Mouse (Mus musculus): Measurements from ENCODE around the gene Crocc.
A peak's percentile ranks its signal among the peaks of the same experiment; 100 is the strongest.

Gene Crocc

DNA sequence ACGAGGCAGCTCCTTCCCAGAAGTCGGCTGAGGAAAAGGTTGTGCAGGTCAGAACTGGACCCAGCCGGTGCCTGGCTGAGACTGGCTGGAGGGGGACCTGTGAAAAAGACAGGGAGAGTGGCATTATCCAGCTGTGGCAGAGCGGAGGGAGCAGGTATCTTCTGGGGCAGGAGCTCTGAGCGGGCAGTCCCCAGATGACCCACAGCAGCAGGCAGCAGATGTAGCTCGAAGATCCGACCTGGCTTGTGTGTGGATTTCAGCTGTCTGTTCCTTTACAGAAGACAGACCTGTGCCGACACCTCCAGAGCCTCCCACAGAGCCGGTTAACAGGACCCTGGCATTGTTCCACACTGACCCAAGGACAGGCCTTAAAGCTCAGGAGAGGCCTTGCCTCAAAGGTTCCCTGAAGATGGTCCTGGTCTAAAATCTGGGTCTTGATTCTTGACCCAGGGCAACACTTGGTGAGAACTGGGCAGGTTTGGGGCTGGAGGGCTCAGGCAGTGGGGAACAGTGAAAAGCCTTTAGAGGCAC lies 7.2 kb upstream of the Crocc start:
- no peak for DNase-seq (ENCODE audit: extremely low spot score, low spot score)

DNA sequence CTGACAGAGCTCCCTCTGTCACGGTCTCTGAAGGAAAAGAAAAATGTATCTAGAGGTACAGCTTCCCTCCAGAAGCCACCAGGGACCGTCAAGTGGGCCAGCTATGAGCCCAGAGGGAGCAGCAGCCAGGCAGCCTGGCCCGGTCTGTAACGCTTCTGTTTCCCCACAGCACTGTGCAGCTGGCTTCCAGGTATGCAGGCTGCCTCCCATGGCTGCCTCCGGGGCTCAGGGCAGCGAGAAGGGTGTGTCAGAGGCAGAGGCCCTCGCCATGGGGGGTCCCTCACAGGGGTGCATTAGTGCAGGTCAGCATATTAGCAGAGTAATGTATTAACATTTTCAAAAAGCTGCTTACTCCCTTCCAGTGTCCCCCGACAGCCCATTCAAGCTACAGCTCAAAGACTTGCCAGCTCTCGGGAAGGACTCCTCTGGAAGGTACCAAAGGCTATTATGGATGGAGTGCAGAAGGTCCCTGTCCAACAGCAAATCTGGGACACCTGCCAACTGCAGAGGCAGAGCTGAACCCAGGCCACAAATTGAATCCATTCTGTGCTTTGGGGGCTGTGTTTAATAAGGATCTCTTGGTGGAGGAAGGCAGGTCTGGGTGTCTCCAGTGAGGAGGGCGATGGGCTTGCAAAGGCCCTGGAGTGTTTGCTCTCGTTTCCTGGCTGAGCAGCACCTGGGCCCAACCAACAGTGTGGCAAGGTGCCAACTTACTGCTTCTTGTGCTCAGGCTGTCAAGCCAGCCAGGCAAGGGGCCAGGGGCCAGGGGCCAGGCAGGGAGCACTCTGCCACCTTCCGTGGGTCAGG lies 6.6 kb upstream of the Crocc start:
- DNase-seq (ENCODE audit: extremely low spot score, low spot score) = no peak

DNA sequence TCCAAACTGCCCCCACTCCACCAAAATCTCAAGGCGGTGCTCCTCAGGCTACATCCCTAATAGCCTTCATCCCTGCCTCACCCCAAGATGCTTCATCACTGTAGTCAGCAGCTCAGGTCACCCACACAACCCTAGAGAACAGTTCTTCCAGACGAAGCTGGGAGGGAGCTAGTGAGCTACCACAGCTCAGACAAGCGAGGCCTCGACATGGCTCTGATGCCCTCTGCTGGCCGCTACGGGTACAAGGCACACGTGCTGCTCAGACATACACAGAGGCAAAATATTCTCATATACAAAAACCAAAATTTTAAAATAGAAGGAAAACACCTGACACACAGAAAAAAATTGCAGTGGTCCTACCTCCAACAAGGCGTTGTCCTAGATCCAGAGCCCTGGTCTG lies 4.8 kb upstream of the Crocc start:
- peak; percentile 84 for DNase-seq (ENCODE audit: extremely low spot score, low spot score)

DNA sequence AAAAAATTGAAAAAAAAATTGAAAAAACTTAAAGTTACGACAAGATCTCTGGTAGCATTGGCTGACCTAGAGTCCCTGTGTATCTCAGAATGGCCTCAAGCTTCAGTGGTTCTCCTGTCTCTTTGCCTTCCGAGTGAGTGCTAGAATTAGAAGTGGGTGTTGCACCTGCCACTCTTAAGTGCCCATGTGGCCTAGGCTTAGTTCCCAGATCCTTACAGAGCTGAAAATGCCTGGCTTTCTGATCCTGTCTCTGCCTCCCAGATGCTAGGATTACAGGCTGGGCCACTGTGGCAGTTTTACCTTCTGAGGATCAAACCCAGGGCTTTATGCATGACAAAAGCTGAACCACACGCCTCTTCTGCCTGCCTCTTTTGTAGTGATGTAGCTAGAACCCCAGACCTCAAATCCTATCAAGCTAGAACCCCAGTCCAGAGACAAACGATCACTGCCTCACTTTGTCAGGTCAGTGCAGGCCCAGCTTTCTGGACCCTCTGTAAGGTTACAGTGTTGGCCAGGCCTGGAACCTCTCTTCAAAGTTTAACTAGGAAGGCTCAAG lies 3.8 kb upstream of the Crocc start:
- no peak for DNase-seq (ENCODE audit: extremely low spot score, low spot score)

DNA sequence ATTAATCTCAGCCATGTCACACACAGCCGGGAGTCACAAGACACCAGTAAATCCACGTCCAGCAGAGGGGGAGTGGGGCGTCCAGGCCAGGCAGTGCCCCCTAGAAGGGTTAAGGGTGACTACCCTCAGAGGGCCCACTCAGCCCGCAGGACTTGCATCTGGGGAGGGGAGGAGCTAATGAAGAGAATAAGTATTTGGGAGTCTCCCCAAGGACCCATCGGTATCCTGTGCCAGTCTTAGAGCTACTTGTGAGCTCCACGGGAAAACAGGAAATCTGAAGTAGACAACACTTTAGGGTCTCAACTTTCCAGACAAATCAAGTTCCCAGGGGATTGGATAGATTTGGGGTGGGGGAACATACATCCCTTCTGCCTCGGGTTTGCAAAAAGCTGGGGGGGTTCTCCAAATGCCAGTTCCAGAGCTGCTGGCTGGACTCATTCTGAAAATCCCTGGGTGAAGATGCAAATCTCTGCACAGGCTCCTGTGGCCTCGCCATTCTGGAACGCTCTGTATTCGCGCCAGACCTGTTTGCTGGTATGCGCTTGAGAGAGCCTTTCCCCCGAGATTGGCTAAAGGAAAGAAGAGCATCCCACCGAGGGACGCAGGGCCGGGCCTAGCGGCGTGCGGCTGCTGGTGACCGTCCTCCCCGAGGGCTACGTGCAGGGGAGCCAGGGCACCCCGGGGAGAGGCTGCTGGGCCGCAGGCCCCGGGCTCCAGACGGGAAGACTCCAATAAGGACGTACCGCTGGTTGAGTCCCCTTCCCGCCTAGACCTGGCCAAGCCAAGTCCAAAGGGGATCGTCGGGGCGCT lies 529 bp downstream of the Crocc start:
- peak; percentile 41 for DNase-seq (ENCODE audit: extremely low spot score, low spot score)

DNA sequence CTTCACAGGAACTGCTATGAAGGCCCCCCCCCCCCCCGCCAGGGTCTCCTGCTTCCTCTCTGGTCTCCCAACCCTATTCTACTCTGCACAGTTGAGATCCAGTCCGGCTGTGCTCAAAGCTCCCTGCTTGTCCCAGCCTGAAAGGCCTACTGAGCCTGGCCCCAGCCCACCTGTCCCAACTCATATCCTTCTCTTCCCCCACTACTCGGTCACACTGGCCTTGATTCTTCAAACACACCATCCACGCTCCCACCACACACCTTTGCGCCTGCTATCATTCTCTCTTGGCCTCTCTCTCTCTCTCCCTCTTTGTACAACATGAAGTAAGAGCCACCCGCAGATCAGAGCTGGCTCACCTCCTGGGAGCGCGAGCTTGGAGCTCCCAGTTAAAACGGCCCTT lies 1.5 kb downstream of the Crocc start:
- no peak for DNase-seq (ENCODE audit: extremely low spot score, low spot score)

DNA sequence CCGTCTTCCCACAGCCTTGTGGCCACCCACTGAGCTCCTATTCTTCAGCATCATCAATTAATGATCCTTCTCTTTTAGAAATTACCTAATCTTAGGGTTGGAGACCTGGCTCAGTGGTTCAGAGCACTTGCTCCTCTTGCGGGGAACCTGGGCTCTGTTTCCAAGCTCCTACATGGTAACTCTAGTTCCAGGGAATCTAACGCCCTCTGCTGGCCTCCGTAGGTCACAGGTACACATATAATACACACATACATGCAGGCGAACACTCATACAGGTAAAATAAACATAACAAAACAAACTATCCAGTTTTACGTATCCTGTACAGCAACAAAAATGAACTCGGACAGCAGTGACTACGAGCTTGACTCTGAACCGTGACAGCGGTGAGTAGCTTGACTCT lies 3.4 kb downstream of the Crocc start:
- DNase-seq (ENCODE audit: extremely low spot score, low spot score) = no peak

DNA sequence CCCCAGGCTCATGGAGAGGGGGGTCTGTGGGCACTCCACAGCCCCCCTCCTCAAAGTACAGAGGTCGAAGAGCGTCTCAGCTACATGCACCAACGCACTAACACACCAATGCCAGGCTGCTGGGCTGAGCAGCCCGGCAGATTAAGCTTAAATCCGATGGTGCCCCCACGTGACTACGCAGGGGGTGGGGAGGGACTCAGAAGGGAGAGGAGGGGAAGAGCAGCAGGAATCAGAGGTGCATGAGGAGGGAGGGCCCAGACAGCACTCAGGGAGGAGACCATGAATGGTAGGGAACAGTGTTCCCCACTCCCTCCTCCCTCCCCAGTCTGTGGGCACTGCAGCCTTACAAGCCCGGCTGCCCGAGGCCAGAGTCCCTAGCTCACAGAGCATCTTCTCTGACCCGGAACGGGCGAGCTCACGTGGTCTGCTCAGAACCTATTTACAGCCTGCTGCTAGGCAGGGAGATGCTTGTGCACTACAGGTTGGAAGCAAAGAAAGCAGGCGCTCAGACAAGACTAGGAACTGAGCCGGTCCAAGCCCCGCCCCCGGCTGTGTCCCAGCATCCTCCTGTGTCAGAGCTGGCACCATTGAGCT lies 6.7 kb downstream of the Crocc start:
- peak; percentile 27 for DNase-seq (ENCODE audit: extremely low spot score, low spot score)

DNA sequence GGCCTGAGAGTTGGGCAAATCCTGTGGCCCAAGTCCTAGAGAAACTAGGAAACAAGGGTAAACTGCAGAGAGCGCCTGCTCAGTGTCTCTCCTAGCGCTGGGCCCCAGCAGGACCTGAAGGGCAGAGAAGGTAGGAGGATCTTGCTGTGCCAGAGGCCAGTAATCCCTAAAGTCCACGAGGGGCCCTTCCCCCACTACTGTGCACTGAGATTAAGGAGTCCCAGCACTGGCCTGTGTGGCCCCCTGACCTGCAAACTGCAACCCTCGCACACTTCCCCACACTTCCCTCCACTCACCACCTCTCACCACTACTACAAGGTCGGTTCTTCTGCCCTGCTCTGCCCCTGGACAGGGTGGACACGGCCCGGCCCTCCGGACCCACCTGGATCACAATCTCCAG lies 7.2 kb downstream of the Crocc start:
- no peak for DNase-seq (ENCODE audit: extremely low spot score, low spot score)

DNA sequence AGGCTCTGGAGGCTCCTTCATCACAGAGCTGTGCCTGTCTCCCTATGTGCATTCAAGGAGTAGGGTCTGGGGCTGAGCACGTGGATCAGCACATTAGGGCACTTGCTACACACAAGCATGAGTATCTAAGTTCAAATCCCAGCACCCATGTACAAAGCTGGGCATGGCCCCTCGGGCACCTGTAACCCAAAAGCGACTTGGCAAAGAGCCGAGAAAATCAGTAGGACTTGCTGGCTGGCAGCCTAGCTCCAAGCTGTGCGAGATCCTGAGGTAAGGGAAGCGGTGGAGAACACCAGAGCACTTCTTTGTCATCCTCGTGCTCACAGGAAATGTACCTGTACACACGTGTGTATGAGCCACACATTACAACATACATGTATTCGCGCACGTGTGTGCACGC lies 7.9 kb downstream of the Crocc start:
- DNase-seq (ENCODE audit: extremely low spot score, low spot score) = no peak

DNA sequence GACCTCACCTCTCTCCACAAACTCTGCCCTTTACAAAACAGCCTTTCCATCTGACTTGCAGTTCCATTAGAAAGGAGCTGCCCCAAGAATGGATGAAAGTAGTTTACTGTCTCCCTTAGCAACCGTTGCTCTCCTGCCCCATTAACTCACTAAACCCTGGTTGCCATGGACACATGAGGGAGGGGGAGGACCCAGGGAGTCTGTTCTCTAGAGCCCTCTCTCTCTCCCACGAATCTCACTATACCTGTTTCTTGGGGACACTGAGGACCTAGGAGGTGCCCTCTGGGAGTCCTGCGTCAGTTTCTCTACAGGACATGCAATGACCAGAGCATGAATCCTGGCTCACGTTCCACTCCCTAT lies 10.9 kb downstream of the Crocc start:
- DNase-seq (ENCODE audit: extremely low spot score, low spot score) = peak; percentile 70

DNA sequence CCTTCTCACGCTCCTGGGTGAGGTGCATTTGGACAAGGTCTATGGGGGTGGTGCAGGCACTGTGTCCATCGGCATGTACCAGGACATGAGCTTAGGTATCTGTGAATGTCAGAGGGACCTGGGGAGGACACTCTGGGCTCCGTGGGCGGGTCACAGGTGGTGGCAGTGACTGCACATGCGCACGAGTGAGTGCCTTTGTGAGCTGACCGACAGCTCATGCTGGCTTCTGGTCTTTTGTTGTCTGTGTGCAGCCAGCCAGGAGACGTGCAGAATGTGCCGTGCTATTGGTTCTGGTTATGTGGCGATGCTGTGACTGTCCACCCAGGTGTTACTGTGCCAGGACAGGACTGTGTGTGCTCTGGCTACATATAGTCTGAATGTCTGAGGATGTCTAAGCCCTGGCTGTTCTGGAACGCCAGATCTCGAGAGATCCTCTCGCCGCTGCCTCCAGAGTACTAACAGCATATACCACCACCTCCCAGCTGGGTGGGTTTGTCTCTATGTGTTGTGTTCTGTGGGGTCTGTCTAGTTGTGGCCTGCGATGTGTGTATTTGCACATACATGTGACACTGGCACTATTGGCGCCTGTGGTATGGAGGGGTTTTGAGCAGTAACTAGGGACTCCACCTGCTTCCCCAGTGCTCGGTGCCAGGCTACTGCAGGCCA lies 11.4 kb downstream of the Crocc start:
- peak; percentile 20 for DNase-seq (ENCODE audit: extremely low spot score, low spot score)

DNA sequence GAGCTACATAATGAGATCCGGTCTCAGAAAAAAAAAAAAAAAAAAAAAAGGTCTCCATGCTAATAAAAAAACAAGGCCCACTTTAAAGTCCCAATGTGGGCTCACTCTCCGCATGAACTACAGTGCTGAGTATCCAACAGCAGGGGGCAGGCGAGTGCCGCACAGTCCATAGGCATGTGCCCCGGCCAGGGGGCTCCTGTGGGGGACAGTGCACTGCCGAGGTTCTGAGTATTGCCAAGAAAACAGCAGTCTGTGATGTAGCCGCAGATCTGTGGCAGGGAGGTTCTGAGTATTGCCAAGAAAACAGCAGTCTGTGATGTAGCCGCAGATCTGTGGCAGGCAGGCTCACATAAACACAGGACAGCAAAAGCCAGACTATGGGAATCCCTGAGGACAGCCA lies 15.5 kb downstream of the Crocc start:
- peak; percentile 67 for DNase-seq (ENCODE audit: extremely low spot score, low spot score)

DNA sequence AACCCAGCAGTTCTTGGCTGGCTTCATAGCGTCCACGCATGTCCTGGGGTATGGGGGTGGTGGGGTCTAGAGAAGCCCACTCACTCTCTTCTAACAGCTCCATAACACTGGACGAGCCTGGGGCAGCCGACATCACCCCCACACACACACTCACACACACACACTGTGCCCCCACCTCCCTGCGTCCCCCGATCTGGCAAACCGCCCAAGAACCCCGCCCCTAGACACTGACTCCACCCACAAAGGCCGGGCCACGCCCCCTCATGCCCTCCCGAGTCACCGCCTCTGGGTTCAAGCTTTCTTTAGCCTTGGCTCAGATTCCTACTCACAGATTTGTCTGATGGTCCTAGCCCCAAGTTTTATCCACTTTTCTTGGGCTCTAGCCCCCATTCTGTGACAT lies 19.2 kb downstream of the Crocc start:
- DNase-seq (ENCODE audit: extremely low spot score, low spot score) = no peak

DNA sequence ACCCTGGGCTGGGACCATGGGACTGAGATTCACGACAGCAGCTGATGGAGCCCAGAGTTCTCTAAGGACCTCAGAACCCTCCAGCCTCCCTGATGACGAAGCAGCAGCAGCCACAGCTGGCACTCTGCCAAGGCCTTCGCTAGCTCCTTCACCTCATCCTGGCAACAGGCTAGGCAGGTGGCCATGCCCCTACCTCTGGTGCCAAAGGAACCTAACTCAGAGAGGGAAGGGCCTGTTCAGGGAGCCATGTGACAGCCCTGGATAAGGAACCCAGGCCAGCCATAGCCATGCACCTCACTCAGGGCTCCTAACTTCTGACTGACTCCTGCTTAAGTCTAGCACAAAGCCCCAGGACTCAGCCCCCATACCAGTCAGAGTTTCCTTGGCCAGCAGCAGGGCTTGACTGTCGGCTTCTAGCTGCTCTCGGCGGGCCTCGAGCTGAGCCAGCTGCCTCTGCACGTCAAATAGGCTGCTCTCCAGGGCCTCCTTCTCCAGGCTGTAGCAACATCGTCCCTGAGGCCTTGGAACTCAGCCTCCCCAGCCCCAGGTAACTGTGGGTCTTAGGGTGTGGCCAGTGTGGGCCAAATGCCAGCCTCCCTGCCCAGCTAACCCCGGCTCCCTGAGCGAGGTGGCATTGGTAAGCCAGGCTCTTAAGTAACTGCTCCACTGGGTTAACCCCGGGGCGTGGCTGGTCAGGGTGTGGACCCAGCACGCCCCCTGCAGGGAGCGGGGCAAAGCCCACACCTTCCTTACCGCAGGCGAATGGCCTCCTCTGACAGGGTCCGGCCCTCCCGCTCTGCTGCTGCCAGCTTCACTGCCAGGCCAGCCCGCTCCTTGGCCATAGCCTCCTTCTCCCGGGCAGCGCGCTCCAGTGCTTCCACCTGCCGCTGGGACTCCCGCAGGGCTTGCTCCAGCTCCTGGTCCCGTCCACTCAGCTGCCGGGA lies 26.5 kb downstream of the Crocc start:
- no peak for DNase-seq (ENCODE audit: extremely low spot score, low spot score)

DNA sequence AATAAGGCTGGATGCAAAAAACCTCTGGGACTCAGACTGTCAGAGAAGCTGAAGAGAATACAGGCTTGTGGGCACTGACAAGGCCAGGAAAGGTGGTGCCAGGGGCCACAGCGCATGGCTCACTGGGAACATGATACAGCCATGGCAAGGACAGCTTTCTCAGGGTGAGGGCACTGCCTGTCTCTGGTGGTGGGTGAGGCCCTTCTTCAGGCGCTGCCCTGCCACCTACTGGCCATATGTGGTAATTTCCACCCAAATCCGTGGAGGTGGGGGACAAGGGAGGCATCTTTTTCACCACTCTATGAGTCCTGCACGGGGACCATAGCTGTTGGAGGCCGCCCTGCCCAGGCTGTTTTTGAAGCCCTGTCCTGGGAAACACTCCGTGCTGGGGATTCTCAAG lies 28.6 kb downstream of the Crocc start:
- peak; percentile 76 for DNase-seq (ENCODE audit: extremely low spot score, low spot score)

DNA sequence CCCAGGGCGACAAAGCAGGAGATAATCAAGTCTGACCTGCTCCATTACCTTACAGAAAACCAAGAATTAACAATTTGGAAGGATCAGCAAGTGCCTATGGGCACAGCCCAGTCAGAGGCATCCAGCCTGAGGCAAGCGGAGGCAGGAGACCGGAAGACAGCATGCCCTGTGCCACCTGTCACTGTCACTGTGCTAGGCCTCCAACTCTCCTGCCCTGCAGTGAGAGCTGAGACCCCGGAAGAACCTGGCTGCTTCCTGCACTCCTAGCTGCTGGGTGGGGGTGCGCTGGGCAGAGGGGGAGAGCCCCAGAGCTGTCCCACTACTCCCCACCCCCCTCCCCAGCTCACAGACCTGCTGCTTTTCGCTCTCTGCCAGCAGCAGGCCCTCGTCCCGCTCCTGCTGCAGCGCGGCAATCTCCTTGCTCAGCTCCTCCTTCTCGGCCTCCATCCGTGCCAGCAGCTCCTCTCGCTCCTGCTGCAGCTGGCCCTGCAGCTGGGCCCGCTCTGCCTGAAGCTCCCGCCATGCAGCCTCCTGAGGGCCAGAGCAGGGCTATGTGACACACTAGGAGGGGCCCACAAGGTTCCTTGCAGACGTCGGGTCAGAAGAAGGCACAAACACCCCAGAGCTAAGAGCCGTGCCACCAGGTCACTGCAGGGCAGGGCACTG lies 29.7 kb downstream of the Crocc start:
- no peak for DNase-seq (ENCODE audit: extremely low spot score, low spot score)

DNA sequence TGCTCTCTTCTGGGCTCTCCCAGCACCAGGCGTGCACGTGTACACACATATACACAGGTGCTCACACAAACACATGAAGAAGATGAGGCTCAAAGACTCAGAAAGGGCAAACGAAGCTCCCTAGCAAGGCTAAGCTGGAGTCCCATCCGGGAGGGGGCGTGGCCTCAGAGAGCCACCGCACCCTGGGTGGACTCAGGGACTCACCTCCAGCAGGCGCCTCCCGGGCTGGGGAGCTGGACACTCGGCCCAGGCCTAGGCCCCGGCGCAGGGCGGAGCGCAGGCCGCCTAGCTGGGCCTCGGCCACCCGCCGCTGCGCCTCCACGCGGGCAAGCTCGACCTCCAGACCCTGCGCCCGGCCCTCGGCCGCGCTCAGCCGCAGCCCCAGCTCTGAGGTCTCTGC lies 35.4 kb downstream of the Crocc start:
- DNase-seq (ENCODE audit: extremely low spot score, low spot score) = no peak

DNA sequence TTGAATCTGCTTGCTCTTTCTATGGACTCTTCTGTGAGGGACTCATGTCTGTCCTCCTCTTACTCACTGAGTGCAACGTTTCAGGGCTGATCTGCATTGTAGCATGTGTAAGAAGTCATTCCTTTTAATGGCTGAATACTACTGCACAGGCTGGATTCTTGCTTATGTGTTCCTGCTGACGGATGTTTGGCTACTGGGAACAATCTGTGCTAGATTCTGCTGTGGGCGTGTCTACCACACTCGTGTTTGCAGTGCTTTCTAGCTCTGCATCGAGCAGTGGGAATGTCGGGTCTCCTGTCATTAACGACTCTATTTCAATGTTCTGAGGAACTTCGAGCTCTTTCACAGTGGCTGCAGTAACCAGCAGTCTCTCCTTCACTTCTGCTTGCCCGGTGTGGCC lies 36.3 kb downstream of the Crocc start:
- no peak for DNase-seq (ENCODE audit: extremely low spot score, low spot score)

DNA sequence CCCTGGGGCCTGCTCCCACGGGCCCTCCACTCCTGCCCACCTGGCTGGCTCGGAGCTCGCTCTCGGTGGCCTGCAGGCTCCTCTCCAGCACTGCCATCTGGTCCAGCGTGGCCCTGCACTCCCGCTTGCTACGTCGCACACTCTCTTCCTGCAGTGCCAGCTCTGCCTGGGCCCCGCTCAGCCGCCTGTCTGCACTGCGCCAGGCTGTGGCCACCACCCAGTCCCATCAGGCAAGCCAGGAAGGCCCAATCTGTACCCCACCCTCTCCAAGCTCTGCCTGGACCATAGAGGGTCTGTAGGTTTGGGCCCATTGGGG lies 38.8 kb downstream of the Crocc start:
- no peak for DNase-seq (ENCODE audit: extremely low spot score, low spot score)

All from neural tube, embryonic 10.5 days (tissue).